Mouse (Mus musculus): ENCODE data around the gene Ccdc136. TPM values are rescaled to one million over a fixed set of nuclear protein-coding genes. Genes with fewer than 3 reads are reported as not detected.
"Not testable (repeated sequence)": the region's sequence is repeated elsewhere in the genome, so short reads cannot be mapped to it uniquely, and the experiment has no call there.

The Ccdc136 gene
- 19.7 and 29.6 TPM in 2 replicates for polyA plus RNA-seq (2012; rRNA removed)

DNA sequence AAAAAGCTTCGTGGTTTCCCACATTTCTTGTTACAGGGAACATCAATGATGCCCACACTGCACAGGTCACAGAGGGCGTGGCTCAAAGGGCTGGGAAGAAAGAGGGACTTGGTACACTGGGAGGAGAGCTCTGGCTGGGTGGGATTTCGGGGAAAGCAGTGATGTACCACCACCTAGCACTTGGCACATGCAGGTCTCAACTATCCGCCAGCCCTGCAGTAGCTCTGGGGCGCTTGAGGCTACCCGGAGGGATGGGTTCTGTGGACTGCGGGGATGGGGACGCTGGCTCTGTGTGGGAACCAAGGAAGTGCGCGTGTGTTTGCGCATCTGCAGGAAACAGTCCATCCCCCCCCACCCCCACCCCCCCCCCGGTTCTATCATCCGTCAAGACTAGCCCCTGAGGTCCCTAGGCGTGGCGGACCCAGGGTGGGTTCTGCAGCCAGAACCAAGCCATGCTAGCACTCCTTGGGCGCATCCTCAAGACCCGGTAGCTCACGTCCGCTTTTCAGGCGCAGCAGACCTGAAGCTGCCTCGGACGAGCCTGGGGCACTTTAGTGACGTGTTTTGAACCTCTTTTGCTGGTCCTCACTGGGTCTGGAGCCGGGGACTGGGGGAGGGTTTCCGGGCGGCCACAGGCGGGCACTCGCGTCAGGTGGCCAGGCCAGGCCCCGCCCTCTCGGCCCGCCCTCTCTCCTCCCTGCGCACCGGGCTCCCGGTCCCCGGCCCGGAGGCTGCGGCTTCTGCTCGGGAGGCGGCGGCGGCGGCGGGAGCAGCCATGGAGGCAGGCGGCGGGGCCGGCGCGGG lies at the start of gene Ccdc136:
Gene Ccdc136 (plus strand): TSS at position 400 of the 804 bp plus-strand sequence.
- DNase-seq (ENCODE audit: low spot score) = peak; percentile 65

DNA sequence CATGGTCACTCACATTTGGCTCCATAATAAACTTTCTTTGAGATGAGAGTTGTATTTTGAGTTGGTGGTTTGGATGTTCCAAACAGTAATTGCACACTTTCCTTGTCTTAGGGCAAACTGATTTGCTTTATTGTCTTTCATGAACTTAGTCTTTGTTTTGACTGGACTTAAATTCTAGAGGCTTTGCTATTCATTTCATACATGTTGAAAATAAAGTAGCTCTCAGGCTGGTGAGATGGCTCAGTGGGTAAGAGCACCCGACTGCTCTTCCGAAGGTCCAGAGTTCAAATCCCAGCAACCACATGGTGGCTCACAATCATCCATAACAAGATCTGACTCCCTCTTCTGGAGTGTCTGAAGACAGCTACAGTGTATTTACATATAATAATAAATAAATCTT lies 49.6 kb upstream of the Ccdc136 start:
- DNase-seq (ENCODE audit: low spot score) = not testable (repeated sequence)

GRCm38 (mm10) chr6:29347189-29347588 lies 48.9 kb upstream of the Ccdc136 start:
- no peak for DNase-seq (ENCODE audit: low spot score)

DNA sequence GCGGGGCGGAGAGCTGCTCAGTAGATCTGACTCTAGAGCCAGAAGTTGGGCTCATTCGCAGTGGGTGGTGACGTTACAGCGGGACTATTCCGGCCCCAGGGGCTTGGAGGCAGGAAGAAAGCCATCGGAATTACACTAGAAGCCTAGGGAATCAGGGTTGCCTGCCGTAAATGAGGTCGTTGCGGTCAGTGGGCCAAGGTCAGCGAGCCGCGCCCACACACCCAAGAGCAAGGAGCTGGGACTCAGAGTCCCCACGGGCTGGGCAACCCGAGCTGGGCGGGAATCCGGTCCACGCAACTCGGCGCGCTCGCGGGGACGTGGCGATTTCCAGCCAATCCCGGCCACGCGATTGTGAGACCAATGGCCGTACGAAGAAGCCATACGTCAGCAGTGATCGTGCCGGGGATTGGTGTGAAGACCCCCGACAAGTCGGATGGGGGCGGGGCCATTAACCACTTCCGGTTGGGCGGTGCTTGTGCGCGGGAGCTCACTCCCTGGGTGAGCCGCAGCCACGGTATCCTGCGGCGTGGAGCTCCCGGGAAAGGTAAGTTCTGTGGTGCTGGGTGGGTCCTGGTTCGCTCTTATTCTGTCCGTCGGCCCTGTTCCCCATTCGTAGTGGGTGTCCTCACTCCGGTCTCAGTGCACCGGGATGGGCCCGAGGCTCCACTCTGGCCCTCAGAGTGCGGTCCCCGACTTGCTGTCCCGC lies 48.3 kb upstream of the Ccdc136 start, which contains the start of gene Calu:
Gene Calu (plus strand): TSS at position 405 of the 706 bp plus-strand sequence.
- peak; percentile 98 for DNase-seq (ENCODE audit: low spot score)

- DNase-seq (ENCODE audit: low spot score) = no peak
Observed at GRCm38 (mm10) chr6:29348371-29348724, 47.8 kb upstream of the Ccdc136 start.

GRCm38 (mm10) chr6:29351613-29352012 lies 44.5 kb upstream of the Ccdc136 start:
- DNase-seq (ENCODE audit: low spot score) = no peak

DNA sequence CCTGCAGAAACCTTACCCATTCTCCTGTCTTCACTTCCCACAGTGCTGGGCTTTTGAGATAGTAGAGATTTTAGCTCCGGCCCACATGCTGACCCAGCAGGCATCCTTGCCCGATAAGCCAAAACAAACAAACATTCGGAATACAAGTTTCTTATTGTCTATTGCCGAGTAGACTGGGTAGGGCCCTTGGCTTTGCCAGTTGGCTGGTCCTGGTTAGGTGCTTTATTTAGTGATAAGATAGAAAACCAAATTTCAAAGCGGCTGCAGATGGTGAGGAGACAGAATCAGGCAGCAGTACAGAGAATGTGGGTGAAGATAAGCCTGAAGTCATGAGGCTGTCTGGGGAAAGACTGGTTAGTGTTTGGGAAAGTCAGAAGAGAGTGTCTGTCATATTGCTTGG lies 43.3 kb upstream of the Ccdc136 start:
- no peak for DNase-seq (ENCODE audit: low spot score)

- no peak for DNase-seq (ENCODE audit: low spot score)
Observed at GRCm38 (mm10) chr6:29359386-29359785, 36.7 kb upstream of the Ccdc136 start.

- DNase-seq (ENCODE audit: low spot score) = no peak
Observed at GRCm38 (mm10) chr6:29360211-29360610, 35.9 kb upstream of the Ccdc136 start.

- DNase-seq (ENCODE audit: low spot score) = no peak
Observed at GRCm38 (mm10) chr6:29362246-29363128, 33.6 kb upstream of the Ccdc136 start.

DNA sequence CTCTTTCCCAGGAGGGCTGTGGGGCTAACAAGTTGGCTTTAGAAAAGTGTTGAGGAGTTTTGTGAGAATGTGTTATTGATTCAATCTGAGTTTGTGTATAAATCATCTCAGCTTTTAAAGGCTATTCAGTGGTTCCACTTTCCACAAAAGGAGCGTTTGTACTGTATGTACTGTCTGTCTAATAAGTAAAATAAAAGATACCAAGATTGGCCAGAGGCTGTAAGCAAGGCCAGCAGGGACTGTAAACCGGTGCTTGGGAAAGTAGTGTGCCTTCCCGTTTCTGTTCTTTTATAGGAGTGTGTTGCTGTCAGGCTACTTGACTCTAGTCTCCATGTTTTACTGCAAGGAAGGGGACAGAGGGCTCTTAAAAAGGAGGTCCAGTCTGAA lies 33.0 kb upstream of the Ccdc136 start:
- DNase-seq (ENCODE audit: low spot score) = no peak

DNA sequence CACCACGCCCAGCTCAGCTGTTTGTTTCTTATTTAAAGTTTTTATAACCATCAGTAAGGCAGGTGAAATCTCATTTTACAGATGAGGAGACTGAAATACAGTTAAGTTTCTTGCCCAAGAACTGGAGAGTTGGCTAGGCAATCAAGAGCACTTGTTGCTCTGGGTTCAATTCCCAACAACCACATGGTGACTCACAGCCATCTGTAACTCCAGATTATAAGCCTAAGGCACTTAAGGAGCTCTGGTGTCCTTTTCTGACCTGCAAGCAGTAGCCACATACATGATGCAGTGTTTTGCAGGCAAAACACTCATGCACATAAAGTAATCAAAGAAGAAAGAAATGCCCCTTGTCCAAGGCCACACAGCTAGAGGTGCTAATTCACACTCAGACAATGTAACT lies 30.8 kb upstream of the Ccdc136 start:
- DNase-seq (ENCODE audit: low spot score) = no peak

- no peak for DNase-seq (ENCODE audit: low spot score)
Observed at GRCm38 (mm10) chr6:29377386-29377785, 18.7 kb upstream of the Ccdc136 start.

DNA sequence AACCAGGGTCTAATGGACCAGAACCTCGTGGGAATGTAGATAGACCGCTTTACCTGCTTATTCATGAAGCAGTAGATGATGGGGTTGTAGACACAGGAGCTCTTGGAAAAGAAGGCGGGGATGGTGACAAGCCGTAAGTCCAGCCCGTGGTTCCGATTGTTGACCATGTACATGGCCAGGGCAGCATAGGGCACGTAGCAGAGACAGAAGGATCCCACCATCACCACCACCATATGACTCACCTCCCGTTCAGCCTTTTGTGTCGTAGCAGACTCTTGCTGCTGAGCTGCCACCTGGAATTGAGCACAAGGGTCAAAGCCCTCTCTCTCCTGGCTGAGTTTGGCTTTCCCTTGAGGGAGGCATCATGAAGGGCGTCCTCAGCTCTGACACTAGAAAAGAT lies 17.4 kb upstream of the Ccdc136 start:
- DNase-seq (ENCODE audit: low spot score) = no peak

- no peak for DNase-seq (ENCODE audit: low spot score)
Observed at GRCm38 (mm10) chr6:29379954-29380353, 16.2 kb upstream of the Ccdc136 start.

- no peak for DNase-seq (ENCODE audit: low spot score)
Observed at GRCm38 (mm10) chr6:29382442-29382841, 13.7 kb upstream of the Ccdc136 start.

GRCm38 (mm10) chr6:29388052-29388518 lies 8.0 kb upstream of the Ccdc136 start, which contains the start of gene Opn1sw:
Gene Opn1sw, minus strand, starts transcription at chr6:29388468.
- no peak for DNase-seq (ENCODE audit: low spot score)

- peak; percentile 69 for DNase-seq (ENCODE audit: low spot score)
Observed at GRCm38 (mm10) chr6:29388606-29389080, 7.5 kb upstream of the Ccdc136 start.

DNA sequence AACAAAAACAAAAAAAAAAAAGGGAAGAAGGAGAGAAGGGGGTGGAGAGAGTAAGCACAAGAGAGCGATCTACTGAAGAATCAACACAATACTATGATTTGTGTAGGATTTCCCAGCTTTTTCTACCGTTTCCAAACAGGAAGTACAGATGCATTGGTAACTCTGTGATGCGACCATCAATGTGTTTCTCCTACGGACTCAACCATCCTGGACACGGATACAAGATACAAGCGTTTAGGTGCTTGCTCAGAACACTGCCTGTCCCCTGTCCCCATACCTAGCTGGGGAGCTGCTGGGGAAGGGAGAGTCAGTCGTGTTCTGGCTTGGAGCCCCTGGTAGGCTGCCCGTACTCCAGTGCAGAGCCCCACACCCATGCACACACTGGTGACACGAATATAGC lies 6.7 kb upstream of the Ccdc136 start:
- DNase-seq (ENCODE audit: low spot score) = no peak

GRCm38 (mm10) chr6:29390500-29390899 lies 5.6 kb upstream of the Ccdc136 start:
- not testable (repeated sequence) for DNase-seq (ENCODE audit: low spot score)

- DNase-seq (ENCODE audit: low spot score) = not testable (repeated sequence)
Observed at GRCm38 (mm10) chr6:29391241-29391640, 4.9 kb upstream of the Ccdc136 start.

GRCm38 (mm10) chr6:29391802-29392201 lies 4.3 kb upstream of the Ccdc136 start:
- DNase-seq (ENCODE audit: low spot score) = no peak
